Mouse (Mus musculus): Measurements from ENCODE around the gene Prlhr.

- TF ChIP-seq CTCF (IDR thresholded peaks at IDR 0.05; ENCODE audit: extremely low read depth, insufficient read depth, insufficient read length, insufficient replicate concordance) (no peak), POLR2A (IDR thresholded peaks at IDR 0.05; ENCODE audit: low read depth, low read length) (no peak)
Measured at GRCm38 (mm10) chr19:60495772-60496171, 27.7 kb upstream of the Prlhr start.

All from spleen, adult 2 months (tissue).